Mouse (Mus musculus): ENCODE measurements at regions not wholly inside any gene's neighbourhood (a gene's known extent, or its start where the extent isn't known, plus 50 kb on each side); places are given as distances from the start of the nearest gene placed in this dataset.

DNA sequence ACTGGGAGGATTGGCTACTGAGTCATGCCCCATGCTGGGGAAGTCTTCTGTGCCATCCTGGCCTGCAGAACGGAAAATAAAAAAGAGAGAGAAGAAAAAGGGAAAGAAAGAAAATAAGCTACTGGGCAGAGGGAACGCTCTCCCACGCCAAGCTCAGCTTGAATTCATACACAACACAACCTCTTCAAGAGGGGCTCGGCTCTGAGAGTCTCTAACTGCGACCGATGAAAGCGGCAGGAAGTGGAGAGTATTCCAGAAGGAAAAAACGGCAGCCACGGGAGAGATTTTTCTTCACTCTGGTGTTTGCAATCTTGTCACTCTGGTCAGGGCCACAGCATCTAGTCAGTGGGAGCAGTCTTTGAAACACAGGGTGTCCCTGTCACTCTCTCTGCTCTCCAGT, 358.6 kb downstream of the Sox9 start:
- TF ChIP-seq CTCF (conservative IDR thresholded peaks at IDR 0.05; ENCODE audit: low read length) (no peak), POU5F1 (IDR thresholded peaks at IDR 0.05; ENCODE audit: borderline replicate concordance, low read length) (no peak), NANOG (IDR thresholded peaks at IDR 0.05; ENCODE audit: borderline replicate concordance, low read length) (no peak)
